Mouse (Mus musculus) testis, postnatal 10 days (tissue): ENCODE measurements at regions not wholly inside any gene's neighbourhood (a gene's known extent, or its start where the extent isn't known, plus 50 kb on each side); places are given as distances from the start of the nearest gene placed in this dataset.

ENCODE experiments used
- DNase-seq: peaks from one replicate; pipeline ENCODE4 v3.0.0; 2021; ENCODE audit warnings: low spot score

DNA sequence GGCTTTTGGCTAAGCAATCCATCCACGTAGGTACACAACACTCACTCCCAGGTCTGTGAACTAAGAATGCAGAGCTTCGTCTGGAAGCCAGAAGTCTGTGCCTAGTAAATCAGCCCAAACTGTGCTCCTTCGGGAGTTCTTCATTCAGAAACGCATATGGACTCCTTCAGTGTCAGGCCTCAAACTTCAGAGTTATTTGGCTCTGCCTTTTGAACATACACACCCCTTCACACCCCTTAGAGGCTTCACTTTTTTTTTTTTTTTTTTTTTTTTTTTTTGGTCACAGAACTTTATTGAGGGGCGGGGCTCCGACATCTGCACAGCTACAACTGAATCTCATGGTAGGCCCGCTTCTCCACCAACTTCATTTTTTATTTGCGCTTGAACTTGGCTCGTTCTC is 120.1 kb upstream of the Gm37988 start:
- no peak for DNase-seq

DNA sequence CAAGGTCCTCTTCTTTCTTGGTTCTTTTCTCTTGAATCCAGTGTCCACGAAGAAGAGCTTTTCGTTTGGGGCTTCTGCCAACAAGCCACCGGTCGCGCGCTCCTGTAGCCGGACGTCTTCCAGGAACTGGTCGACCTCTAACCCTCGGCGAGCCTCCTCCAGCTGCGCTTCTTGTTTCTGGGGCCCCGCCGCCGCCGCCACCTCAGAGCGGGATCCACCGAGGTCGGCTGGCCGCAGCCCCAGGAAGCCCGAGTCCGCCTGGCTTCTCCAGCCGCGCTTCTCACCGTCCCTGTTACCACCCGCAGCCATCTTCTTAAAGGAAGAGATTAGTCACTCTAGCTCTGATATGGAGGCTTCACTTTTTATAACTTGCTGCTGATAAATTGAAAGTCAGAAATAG is 118.6 kb upstream of the Gm37988 start:
- peak; percentile 43 for DNase-seq

DNA sequence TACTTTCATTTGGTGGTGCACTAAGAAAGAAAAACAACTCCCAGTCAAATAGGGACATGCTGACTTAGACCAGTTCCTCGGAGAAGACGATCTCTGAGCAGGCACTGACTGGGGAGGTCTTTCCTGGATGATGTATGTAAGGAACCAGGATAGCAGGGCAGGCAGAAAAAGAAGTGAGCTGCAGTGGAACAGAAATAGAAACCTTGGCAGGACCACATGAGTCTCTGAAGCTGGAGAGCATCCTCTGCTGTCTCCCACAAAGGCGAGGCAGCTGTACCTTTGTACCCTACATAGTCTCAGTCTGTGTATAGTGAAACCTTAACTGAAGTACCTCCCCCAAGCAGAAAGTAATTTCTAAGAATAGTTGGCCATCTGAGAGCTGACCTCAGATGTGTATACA is 104.4 kb upstream of the Gm37988 start:
- no peak for DNase-seq

DNA sequence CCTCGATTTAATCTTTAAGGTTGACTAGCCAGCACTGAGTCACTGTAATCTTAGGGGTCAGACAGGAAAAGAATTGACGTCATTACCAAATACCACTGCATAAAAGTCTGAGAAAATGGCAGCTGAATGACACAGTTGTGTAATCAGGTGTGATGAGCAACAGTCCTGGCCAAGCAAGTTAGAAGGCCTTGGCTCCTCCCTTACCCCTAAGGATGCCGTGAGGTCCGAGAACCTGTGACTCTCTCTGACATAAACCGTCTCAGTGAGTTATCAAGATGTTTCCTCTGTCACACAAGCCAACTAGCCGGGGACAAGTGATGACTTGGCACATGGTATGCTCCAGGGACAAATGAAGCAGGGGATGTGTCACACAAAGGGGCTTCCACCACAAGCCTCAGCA is 101.5 kb upstream of the Gm37988 start:
- no peak for DNase-seq

DNA sequence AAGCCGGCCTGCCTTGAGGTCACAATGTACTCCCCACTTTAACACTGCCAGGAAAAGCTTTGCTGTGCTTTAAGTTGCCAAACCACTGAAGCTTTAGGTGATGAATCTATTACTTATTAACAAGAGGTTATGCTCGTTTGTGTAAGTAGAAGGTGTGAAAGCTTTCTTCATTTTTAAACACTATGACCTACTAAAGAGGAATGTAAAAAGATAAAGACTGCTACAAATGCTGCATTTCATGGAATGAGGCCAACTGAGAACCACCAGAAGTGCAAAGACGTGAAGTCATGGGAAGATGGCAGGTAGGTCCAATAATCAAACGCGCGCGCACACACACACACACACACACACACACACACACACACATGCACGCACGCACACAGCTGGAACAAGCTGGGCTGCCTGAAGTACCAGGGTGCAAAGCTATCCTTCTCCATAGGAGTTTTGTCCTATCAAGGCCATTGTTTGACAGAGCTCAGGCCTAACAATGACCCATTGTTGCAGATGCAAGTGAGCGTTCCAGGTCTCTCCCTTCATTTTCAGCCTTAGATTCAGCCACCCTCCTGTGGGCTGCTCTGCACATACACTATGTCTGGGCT is 85.3 kb upstream of the Gm37988 start:
- peak; percentile 52 for DNase-seq
